Mouse (Mus musculus) thymus, adult 2 months (tissue): ENCODE results near the gene Recql. TPM values are rescaled to one million over a fixed set of nuclear protein-coding genes. Genes with fewer than 3 reads are reported as not detected.

Experiments used
- DNase-seq: peaks from one replicate; pipeline ENCODE4 v3.0.0; 2021
- H3K27ac ChIP-seq: fragments of 200-500 bp; 2 replicates; pipeline ENCODE4 v1.5.1; 2012; ENCODE audit warnings: low read length, control low read depth; ENCODE audit not compliant: control insufficient read depth, insufficient read depth
- H3K27me3 ChIP-seq: fragments of 200-500 bp; 2 replicates; pipeline ENCODE4 v1.6.1; 2012; ENCODE audit warnings: mild to moderate bottlenecking, low read length, moderate library complexity, mixed read lengths; ENCODE audit not compliant: control insufficient read depth, insufficient read depth
- H3K36me3 ChIP-seq: fragments of 200-500 bp; 2 replicates; pipeline ENCODE4 v1.6.1; 2012; ENCODE audit warnings: mild to moderate bottlenecking, low read length, moderate library complexity; ENCODE audit not compliant: control insufficient read depth, insufficient read depth
- H3K4me1 ChIP-seq: fragments of 200-500 bp; replicated peaks from 2 replicates; pipeline ENCODE4 v1.6.1; 2012; ENCODE audit warnings: low read length; ENCODE audit not compliant: control insufficient read depth, insufficient read depth
- H3K4me3 ChIP-seq: fragments of 200-500 bp; 2 replicates; pipeline ENCODE4 v1.5.1; 2012; ENCODE audit warnings: mild to moderate bottlenecking, low read length, control low read depth, moderate library complexity; ENCODE audit not compliant: control insufficient read depth, insufficient read depth
- CTCF ChIP-seq: fragments of 200-500 bp; IDR thresholded peaks from 2 replicates; pipeline ENCODE4 v1.5.1; 2012; ENCODE audit warnings: mild to moderate bottlenecking, control low read depth, low read length, moderate library complexity, borderline replicate concordance; ENCODE audit not compliant: control insufficient read depth, poor library complexity, insufficient read depth; ENCODE audit errors: extremely low read depth
- POLR2A ChIP-seq: fragments of 200-500 bp; IDR thresholded peaks from 2 replicates; pipeline ENCODE4 v1.6.1; 2012; ENCODE audit warnings: mild to moderate bottlenecking, low read length, control low read depth, moderate library complexity; ENCODE audit not compliant: control insufficient read depth, poor library complexity, insufficient read depth; ENCODE audit errors: extremely low read depth
- whole genome bisulfite sequencing: fragments of 180-500 bp; shearing (Covaris S2); methylation state at CpG from one replicate; pipeline ENCODE4 v1.1.7; 2018; 5-methylcytosine and 5-hydroxymethylcytosine counted together
- polyA plus RNA-seq: library from polyadenylated mRNA; depleted of rRNA; stranded (reverse); fragments of >200 nt; gene quantifications from 2 replicates; pipeline ENCODE4 v1.2.3, GENCODE M21; 2012; rRNA removed

Recql gene
- polyA plus RNA-seq, 1 experiment: 24.2 TPM

DNA sequence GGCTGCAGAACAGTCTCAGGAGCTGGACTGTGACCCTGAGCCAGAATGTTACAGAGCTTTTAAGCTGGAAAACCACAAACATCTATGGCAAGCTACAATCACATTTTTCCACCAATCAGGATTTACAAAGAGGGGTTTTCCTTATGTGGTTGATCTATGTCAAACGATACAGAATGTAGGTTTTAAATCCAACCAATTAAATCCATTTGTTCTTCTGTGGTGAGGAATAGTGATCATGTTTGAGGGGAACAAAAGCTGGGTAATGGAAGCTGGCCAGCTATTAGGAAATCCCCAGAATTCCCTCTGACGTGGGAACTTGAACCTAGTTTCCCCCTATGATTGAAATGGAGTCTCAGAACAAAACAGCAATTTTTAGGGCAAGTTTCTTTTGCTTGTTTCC, 47.9 kb downstream of the Recql start:
- no peaks in the 10 kb centered on the region for H3K36me3 ChIP-seq
- H3K4me3 ChIP-seq: no peak overlapping the region
- TF ChIP-seq POLR2A (no peak), CTCF (no peak)
- 60% methylated on average over 2 of the region's 2 CpGs for WGBS
- DNase-seq: no peak
- no peak overlapping the region for H3K27ac ChIP-seq
- H3K4me1 ChIP-seq: no peaks in the 10 kb centered on the region
- H3K27me3 ChIP-seq: no peaks in the 10 kb centered on the region; the same call in 1 of the 2 replicates

GRCm38 (mm10) chr6:142329201-142329600, 57.7 kb downstream of the Recql start:
- WGBS: 75% methylated on average over 1 of the region's 1 CpGs

GRCm38 (mm10) chr6:142326598-142326997, 60.3 kb downstream of the Recql start:
- Histone ChIP-seq H3K4me1 (no peaks in the 10 kb centered on the region), H3K36me3 (no peaks in the 10 kb centered on the region), H3K27me3 (no peaks in the 10 kb centered on the region), H3K27ac (no peak overlapping the region), H3K4me3 (no peak overlapping the region)
- no peak for DNase-seq
- WGBS: 78% methylated on average over 3 of the region's 3 CpGs
- TF ChIP-seq POLR2A (no peak), CTCF (no peak)

More at GRCm38 (mm10) chr6:142329201-142329600, 57.7 kb downstream of the Recql start:
- Histone ChIP-seq H3K27ac (no peak overlapping the region), H3K36me3 (no peaks in the 10 kb centered on the region), H3K27me3 (no peaks in the 10 kb centered on the region), H3K4me3 (no peak overlapping the region), H3K4me1 (no peaks in the 10 kb centered on the region)
- no peak for DNase-seq
- TF ChIP-seq POLR2A (no peak), CTCF (no peak)

DNA sequence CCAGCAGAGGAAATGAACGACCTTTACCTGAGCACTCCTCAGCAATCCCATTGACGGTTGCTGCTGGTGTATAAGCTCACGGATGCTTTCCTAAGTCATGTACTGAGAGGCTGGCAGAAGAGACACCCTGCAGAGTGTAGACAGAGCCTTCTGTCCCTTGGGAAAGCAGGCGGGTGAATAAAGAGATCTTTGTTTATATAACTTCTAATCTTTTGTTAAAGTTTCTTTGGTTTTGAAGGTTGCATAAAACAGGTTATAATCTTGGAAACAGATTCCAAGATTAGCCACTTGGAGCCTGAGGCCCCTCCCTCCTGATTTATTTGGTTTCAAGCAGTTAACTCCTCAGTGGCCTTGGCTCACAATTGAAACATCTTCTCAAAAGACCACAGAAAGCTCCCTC, 64.0 kb downstream of the Recql start, which contains the start of gene Slco1a5:
Gene Slco1a5, minus strand, starts transcription at position 101 of the 400 bp plus-strand sequence.
- H3K36me3 ChIP-seq: no peaks in the 10 kb centered on the region
- no peaks in the 10 kb centered on the region for H3K27me3 ChIP-seq
- no peak for TF ChIP-seq CTCF
- TF ChIP-seq POLR2A: no peak
- 76% methylated on average over 4 of the region's 4 CpGs for WGBS
- no peak within 1 kb of the TSS for H3K4me3 ChIP-seq
- no peak within 1 kb of the TSS for H3K27ac ChIP-seq
- H3K4me1 ChIP-seq: no peaks in the 10 kb centered on the region
- DNase-seq: no peak

DNA sequence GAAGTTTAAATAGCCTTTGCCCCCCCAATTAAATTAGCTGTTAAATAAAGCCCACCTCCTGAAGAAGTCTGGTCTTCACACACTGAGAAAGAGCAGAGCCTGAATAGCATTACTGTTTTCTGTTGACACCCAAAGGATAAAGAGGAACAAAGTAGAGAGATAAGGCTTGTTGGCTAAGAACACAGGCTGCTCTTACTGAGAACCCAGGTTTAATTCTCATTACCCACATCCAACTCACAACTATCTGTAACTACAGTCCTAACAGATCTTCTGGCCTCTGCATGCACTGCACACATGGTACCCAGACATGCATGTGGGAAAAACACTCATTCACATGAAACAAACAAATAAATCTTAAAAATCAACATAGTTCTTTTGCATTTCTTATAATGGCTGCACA, 69.8 kb downstream of the Recql start:
- Histone ChIP-seq H3K36me3 (no peaks in the 10 kb centered on the region), H3K4me1 (no peaks in the 10 kb centered on the region), H3K27ac (no peak overlapping the region), H3K4me3 (no peak overlapping the region), H3K27me3 (no peaks in the 10 kb centered on the region)
- no peak for DNase-seq
- TF ChIP-seq POLR2A: no peak
- TF ChIP-seq CTCF: no peak

DNA sequence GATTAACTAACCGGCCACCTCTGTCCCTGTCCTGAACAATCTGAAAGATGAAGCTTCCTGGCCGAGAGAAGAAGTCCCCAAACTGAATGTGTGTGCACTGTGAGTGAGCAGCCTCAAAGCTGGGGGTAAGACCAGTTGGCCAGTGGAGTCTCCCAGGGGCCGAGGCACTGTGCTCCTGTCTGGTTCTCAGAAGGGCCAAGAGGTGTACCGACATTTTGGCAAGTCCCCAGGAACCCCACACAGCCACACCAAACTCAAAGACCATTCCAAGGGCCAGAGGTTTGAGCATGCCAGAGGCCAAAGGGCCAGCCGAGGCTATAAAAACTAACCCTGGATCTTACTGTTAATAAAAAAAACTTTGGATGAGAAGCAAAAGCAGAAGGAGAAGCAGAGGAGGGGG, 72.6 kb downstream of the Recql start:
- Histone ChIP-seq H3K36me3 (no peaks in the 10 kb centered on the region), H3K4me1 (no peaks in the 10 kb centered on the region), H3K27me3 (no peaks in the 10 kb centered on the region), H3K4me3 (no peak overlapping the region), H3K27ac (no peak overlapping the region)
- WGBS: 92% methylated on average over 5 of the region's 5 CpGs
- no peak for TF ChIP-seq POLR2A
- DNase-seq: no peak

GRCm38 (mm10) chr6:142305076-142305475, 81.8 kb downstream of the Recql start:
- DNase-seq: no peak
- Histone ChIP-seq H3K27ac (no peak overlapping the region), H3K4me3 (no peak overlapping the region), H3K36me3 (no peaks in the 10 kb centered on the region), H3K4me1 (no peaks in the 10 kb centered on the region), H3K27me3 (no peaks in the 10 kb centered on the region)
- no peak for TF ChIP-seq POLR2A
- TF ChIP-seq CTCF: no peak

Other genes starting within 250 kb of the Recql start
- gene Slco1a6, start 178.6 kb downstream of the Recql start, polyA plus RNA-seq: not detected in 2 replicates
- gene Iapp, start 88.7 kb downstream of the Recql start, polyA plus RNA-seq: 4.0 and 6.6 TPM in 2 replicates
- gene Slco1a5, start 64.1 kb downstream of the Recql start, polyA plus RNA-seq: 0.15 and 0.27 TPM in 2 replicates
- 6.3 TPM in 2 replicates for gene Pyroxd1, start 41.4 kb downstream of the Recql start, polyA plus RNA-seq
- 8.9 and 9.4 TPM in 2 replicates for gene Golt1b, start 134 bp upstream of the Recql start, polyA plus RNA-seq
- gene Spx, start 26.4 kb upstream of the Recql start, polyA plus RNA-seq: 1.1 and 2.0 TPM in 2 replicates
- gene Gys2, start 86.0 kb upstream of the Recql start, polyA plus RNA-seq: 0.74 and 1.1 TPM in 2 replicates
- gene Ldhb, start 120.9 kb upstream of the Recql start, polyA plus RNA-seq: 394 and 525 TPM in 2 replicates
- 3.1 and 3.9 TPM in 2 replicates for gene Kcnj8, start 184.5 kb upstream of the Recql start, polyA plus RNA-seq